Mouse (Mus musculus): Measurements from ENCODE around the gene Tst. TPM values are rescaled to one million over a fixed set of nuclear protein-coding genes. Genes with fewer than 3 reads are reported as not detected.

The Tst gene
- polyA plus RNA-seq, 1 experiment from 2014 or later, result 24.6 TPM

GRCm38 (mm10) chr15:78403896-78404295, 1.8 kb downstream of the Tst start:
- H3K4me1 ChIP-seq, result peaks cover 53% of the 10 kb centered on the region

GRCm38 (mm10) chr15:78403301-78403741, 2.4 kb downstream of the Tst start:
- no peaks in the 10 kb centered on the region for H3K9me3 ChIP-seq
- H3K4me2 ChIP-seq (replicated peaks), result peak overlapping the region; percentile 9; the same call in 1 of the 2 replicates
- H3K4me1 ChIP-seq, result peaks cover 53% of the 10 kb centered on the region
- no peak for ATAC-seq (replicated peaks)
- 52% methylated on average over 3 of the region's 3 CpGs for WGBS
- H3K4me3 ChIP-seq, result no peak overlapping the region
- no peak overlapping the region for H3K9ac ChIP-seq (replicated peaks)
- peak overlapping the region; percentile 57 for H3K27ac ChIP-seq (replicated peaks)
- no peaks in the 10 kb centered on the region for H3K27me3 ChIP-seq
- H3K36me3 ChIP-seq, result no peaks in the 10 kb centered on the region

More at GRCm38 (mm10) chr15:78403896-78404295, 1.8 kb downstream of the Tst start:
- Histone ChIP-seq H3K4me2 (replicated peaks) (peak overlapping the region; percentile 9; the same call in 1 of the 2 replicates), H3K36me3 (no peaks in the 10 kb centered on the region), H3K27ac (replicated peaks) (peak overlapping the region; percentile 57), H3K9me3 (no peaks in the 10 kb centered on the region), H3K9ac (replicated peaks) (no peak overlapping the region), H3K27me3 (peaks cover 5% of the 10 kb centered on the region), H3K4me3 (no peak overlapping the region)
- ATAC-seq (replicated peaks), result no peak
- 31% methylated on average over 1 of the region's 1 CpGs for WGBS

- Histone ChIP-seq H3K4me1 (peaks cover 49% of the 10 kb centered on the region), H3K36me3 (no peaks in the 10 kb centered on the region), H3K9me3 (no peaks in the 10 kb centered on the region), H3K9ac (replicated peaks) (no peak overlapping the region), H3K27me3 (no peaks in the 10 kb centered on the region), H3K4me2 (replicated peaks) (no peak overlapping the region), H3K27ac (replicated peaks) (no peak overlapping the region), H3K4me3 (no peak overlapping the region)
- ATAC-seq (replicated peaks), result no peak
- 80% methylated on average over 7 of the region's 7 CpGs for WGBS
These were observed 3.3 kb downstream of the Tst start for GRCm38 (mm10) chr15:78402423-78402822.

GRCm38 (mm10) chr15:78401921-78402320, 3.8 kb downstream of the Tst start:
- Histone ChIP-seq H3K9me3 (no peaks in the 10 kb centered on the region), H3K4me1 (peaks cover 44% of the 10 kb centered on the region), H3K27me3 (no peaks in the 10 kb centered on the region), H3K4me2 (replicated peaks) (no peak overlapping the region), H3K36me3 (no peaks in the 10 kb centered on the region), H3K4me3 (no peak overlapping the region), H3K27ac (replicated peaks) (no peak overlapping the region), H3K9ac (replicated peaks) (0 out of 2 replicates have a peak overlapping the region, but pooled peaks have one; percentile 3)
- WGBS, result 53% methylated on average over 4 of the region's 4 CpGs
- no peak for ATAC-seq (replicated peaks)

GRCm38 (mm10) chr15:78401345-78401744, 4.4 kb downstream of the Tst start:
- no peak for ATAC-seq (replicated peaks)
- no peak overlapping the region for H3K4me3 ChIP-seq
- no peaks in the 10 kb centered on the region for H3K9me3 ChIP-seq
- no peak overlapping the region for H3K27ac ChIP-seq (replicated peaks)
- peaks cover 43% of the 10 kb centered on the region for H3K4me1 ChIP-seq
- 79% methylated on average over 6 of the region's 6 CpGs for WGBS
- H3K27me3 ChIP-seq, result no peaks in the 10 kb centered on the region
- no peak overlapping the region for H3K9ac ChIP-seq (replicated peaks)
- H3K4me2 ChIP-seq (replicated peaks), result no peak overlapping the region
- H3K36me3 ChIP-seq, result no peaks in the 10 kb centered on the region

GRCm38 (mm10) chr15:78395478-78395962, 10.2 kb downstream of the Tst start, which contains the start of gene Tex33:
Gene Tex33 (minus strand): TSS chr15:78395912.
- no peaks in the 10 kb centered on the region for H3K36me3 ChIP-seq
- no peaks in the 10 kb centered on the region for H3K9me3 ChIP-seq
- 85% methylated on average over 8 of the region's 8 CpGs for WGBS
- no peak within 1 kb of the TSS for H3K4me3 ChIP-seq
- no peak within 1 kb of the TSS for H3K27ac ChIP-seq (replicated peaks)
- H3K4me2 ChIP-seq (replicated peaks), result no peak within 1 kb of the TSS
- H3K9ac ChIP-seq (replicated peaks), result no peak within 1 kb of the TSS
- H3K4me1 ChIP-seq, result no peaks in the 10 kb centered on the region
- ATAC-seq (replicated peaks), result no peak
- no peaks in the 10 kb centered on the region for H3K27me3 ChIP-seq

GRCm38 (mm10) chr15:78390855-78391254, 14.9 kb downstream of the Tst start:
- Histone ChIP-seq H3K4me1 (no peaks in the 10 kb centered on the region), H3K27ac (replicated peaks) (no peak overlapping the region), H3K36me3 (no peaks in the 10 kb centered on the region), H3K4me3 (no peak overlapping the region), H3K27me3 (no peaks in the 10 kb centered on the region), H3K9ac (replicated peaks) (no peak overlapping the region), H3K4me2 (replicated peaks) (no peak overlapping the region), H3K9me3 (no peaks in the 10 kb centered on the region)
- ATAC-seq (replicated peaks), result no peak
- WGBS, result 84% methylated on average over 3 of the region's 3 CpGs

GRCm38 (mm10) chr15:78385564-78385963, 20.1 kb downstream of the Tst start:
- no peak for ATAC-seq (replicated peaks)

GRCm38 (mm10) chr15:78384220-78385116, 21.2 kb downstream of the Tst start:
- Histone ChIP-seq H3K36me3 (no peaks in the 10 kb centered on the region), H3K4me3 (no peak overlapping the region), H3K9ac (replicated peaks) (no peak overlapping the region), H3K4me1 (peaks cover 21% of the 10 kb centered on the region), H3K4me2 (replicated peaks) (no peak overlapping the region), H3K27ac (replicated peaks) (peak overlapping the region; percentile 80), H3K27me3 (no peaks in the 10 kb centered on the region), H3K9me3 (no peaks in the 10 kb centered on the region)
- WGBS, result 32% methylated on average over 7 of the region's 7 CpGs
- ATAC-seq (replicated peaks), result peak; percentile 77

More at GRCm38 (mm10) chr15:78385564-78385963, 20.1 kb downstream of the Tst start:
- Histone ChIP-seq H3K9me3 (no peaks in the 10 kb centered on the region), H3K9ac (replicated peaks) (no peak overlapping the region), H3K4me2 (replicated peaks) (no peak overlapping the region), H3K27ac (replicated peaks) (no peak overlapping the region), H3K4me3 (no peak overlapping the region), H3K27me3 (no peaks in the 10 kb centered on the region), H3K36me3 (no peaks in the 10 kb centered on the region), H3K4me1 (peaks cover 20% of the 10 kb centered on the region)
- 100% methylated on average over 1 of the region's 1 CpGs for WGBS

GRCm38 (mm10) chr15:78383450-78384219, 22.1 kb downstream of the Tst start:
- Histone ChIP-seq H3K4me2 (replicated peaks) (no peak overlapping the region), H3K27ac (replicated peaks) (peak overlapping the region; percentile 80), H3K36me3 (no peaks in the 10 kb centered on the region), H3K27me3 (no peaks in the 10 kb centered on the region), H3K4me1 (peaks cover 21% of the 10 kb centered on the region), H3K9me3 (no peaks in the 10 kb centered on the region), H3K9ac (replicated peaks) (no peak overlapping the region), H3K4me3 (no peak overlapping the region)
- ATAC-seq (replicated peaks), result peak; percentile 86
- 54% methylated on average over 11 of the region's 11 CpGs for WGBS

GRCm38 (mm10) chr15:78382115-78382514, 23.6 kb downstream of the Tst start:
- no peak overlapping the region for H3K4me3 ChIP-seq
- 82% methylated on average over 4 of the region's 4 CpGs for WGBS
- no peaks in the 10 kb centered on the region for H3K27me3 ChIP-seq
- peaks cover 21% of the 10 kb centered on the region for H3K4me1 ChIP-seq
- no peaks in the 10 kb centered on the region for H3K9me3 ChIP-seq
- no peak for ATAC-seq (replicated peaks)
- no peak overlapping the region for H3K9ac ChIP-seq (replicated peaks)
- no peaks in the 10 kb centered on the region for H3K36me3 ChIP-seq
- H3K27ac ChIP-seq (replicated peaks), result no peak overlapping the region
- H3K4me2 ChIP-seq (replicated peaks), result no peak overlapping the region

- Histone ChIP-seq H3K36me3 (no peaks in the 10 kb centered on the region), H3K9me3 (no peaks in the 10 kb centered on the region), H3K27ac (replicated peaks) (no peak overlapping the region), H3K4me3 (no peak overlapping the region), H3K4me1 (peaks cover 21% of the 10 kb centered on the region), H3K9ac (replicated peaks) (no peak overlapping the region), H3K4me2 (replicated peaks) (no peak overlapping the region), H3K27me3 (no peaks in the 10 kb centered on the region)
- no peak for ATAC-seq (replicated peaks)
- 28% methylated on average over 4 of the region's 4 CpGs for WGBS
These were observed 25.0 kb downstream of the Tst start for GRCm38 (mm10) chr15:78380741-78381140.
